Mouse (Mus musculus) hindbrain, embryonic 11.5 days (tissue): ENCODE data around the gene Tbc1d5. TPM values are rescaled to one million over a fixed set of nuclear protein-coding genes. Genes with fewer than 3 reads are reported as not detected.

ENCODE experiments used
- ATAC-seq: fragments of 200-750 bp; cut with Nextera tagmentation; 2 replicates; pipeline ENCODE4 v1.8.0; 2017; ENCODE audit warnings: mild to moderate bottlenecking, moderate TSS enrichment, moderate library complexity; ENCODE audit not compliant: low FRiP score
- DNase-seq: peaks from one replicate; pipeline ENCODE4 v3.0.0-alpha.2; 2015; ENCODE audit warnings: low spot score
- H3K27ac ChIP-seq: fragments of 300-500 bp; sonication (generic); 2 replicates; pipeline ENCODE4 v1.5.1; 2014; ENCODE audit warnings: mild to moderate bottlenecking, low read depth, low read length
- H3K27me3 ChIP-seq: fragments of 300-500 bp; sonication (generic); 2 replicates; pipeline ENCODE4 v1.6.1; 2014; ENCODE audit warnings: mild to moderate bottlenecking, low read length, moderate library complexity, mixed read lengths; ENCODE audit not compliant: control insufficient read depth, insufficient read depth
- H3K36me3 ChIP-seq: fragments of 300-500 bp; sonication (generic); 2 replicates; pipeline ENCODE4 v1.6.1; 2014; ENCODE audit warnings: mild to moderate bottlenecking, low read length, moderate library complexity, mixed read lengths; ENCODE audit not compliant: control insufficient read depth, insufficient read depth
- H3K4me1 ChIP-seq: fragments of 300-500 bp; sonication (generic); replicated peaks from 2 replicates; pipeline ENCODE4 v1.6.1; 2014; ENCODE audit warnings: low read length, mixed read lengths; ENCODE audit not compliant: control insufficient read depth, insufficient read depth
- H3K4me2 ChIP-seq: fragments of 300-500 bp; sonication (generic); replicated peaks from 2 replicates; pipeline ENCODE4 v1.6.1; 2014; ENCODE audit warnings: mild to moderate bottlenecking, low read depth, low read length
- H3K4me3 ChIP-seq: fragments of 300-500 bp; sonication (generic); 2 replicates; pipeline ENCODE4 v1.5.1; 2014; ENCODE audit warnings: low read depth, low read length
- H3K9ac ChIP-seq: fragments of 300-500 bp; sonication (generic); 2 replicates; pipeline ENCODE4 v1.6.1; 2014; ENCODE audit warnings: low read depth, low read length
- H3K9me3 ChIP-seq: fragments of 300-500 bp; sonication (generic); 2 replicates; pipeline ENCODE4 v1.6.1; 2016; ENCODE audit warnings: low read length; ENCODE audit not compliant: control insufficient read depth
- WGBS: fragments of 180-500 bp; shearing (Covaris S2); extraction: QIAGEN DNeasy Blood & Tissue Kit; methylation state at CpG from one replicate; pipeline ENCODE4 v1.1.7; 2014; 5-methylcytosine and 5-hydroxymethylcytosine counted together
- polyA plus RNA-seq: library from polyadenylated mRNA; unstranded; fragments of >200 nt; fragmentation: Nextera tagmentation; extraction: Ambion mirVana; gene quantifications from 2 replicates; pipeline ENCODE4 v1.2.1, GENCODE M21; 2014

Gene Tbc1d5
- polyA plus RNA-seq, 1 experiment from 2014 or later = 10.8 TPM

DNA sequence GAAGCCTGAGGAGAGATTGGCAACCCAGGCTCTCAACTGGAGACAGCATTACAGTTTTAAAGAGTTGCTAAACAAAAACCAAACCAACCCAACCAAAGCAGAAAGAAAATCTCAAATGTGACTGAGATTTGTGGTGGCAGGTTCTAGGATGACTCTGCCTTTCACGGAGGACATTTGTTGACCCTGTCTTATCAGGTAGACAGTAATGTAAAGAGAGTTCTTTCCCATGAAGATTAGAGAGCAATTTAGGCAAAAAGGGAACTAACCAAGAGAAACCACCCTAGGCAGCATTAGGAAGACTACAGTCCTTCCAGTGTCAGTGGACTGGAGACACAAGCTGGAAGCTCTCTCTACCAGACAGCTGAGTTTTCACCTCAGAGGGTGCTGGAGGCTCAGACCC lies 438.3 kb downstream of the Tbc1d5 start:
- Histone ChIP-seq H3K9me3 (no peaks in the 10 kb centered on the region), H3K27me3 (no peaks in the 10 kb centered on the region), H3K27ac (no peak overlapping the region), H3K4me3 (no peak overlapping the region), H3K4me1 (no peaks in the 10 kb centered on the region), H3K4me2 (no peak overlapping the region), H3K9ac (no peak overlapping the region), H3K36me3 (no peaks in the 10 kb centered on the region)
- ATAC-seq (no peak), DNase-seq (no peak)
- WGBS = 94% methylated on average over 1 of the region's 1 CpGs

DNA sequence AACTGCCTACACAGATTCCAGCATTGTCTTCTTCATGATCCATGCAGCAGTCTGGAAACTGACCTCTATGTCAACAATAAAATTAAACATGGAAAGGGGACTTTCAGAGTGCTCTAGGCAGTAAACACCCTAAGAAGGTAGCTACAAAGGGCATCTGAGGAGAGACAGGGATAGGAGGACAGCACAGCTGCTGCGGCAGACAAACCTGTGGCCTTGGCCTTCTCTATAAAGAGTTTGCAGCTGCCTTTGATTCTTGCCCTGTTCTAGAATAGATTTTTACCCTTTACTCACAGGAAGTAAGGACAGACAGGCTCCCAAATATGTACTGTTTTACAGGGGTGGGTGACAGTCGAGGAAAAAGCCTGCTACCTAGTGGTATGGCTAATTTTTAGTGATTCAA lies 440.7 kb downstream of the Tbc1d5 start:
- H3K4me2 ChIP-seq = no peak overlapping the region
- H3K4me1 ChIP-seq = 0 out of 2 replicates have a peak, but pooled peaks cover 2% of the 10 kb centered on the region
- 98% methylated on average over 2 of the region's 2 CpGs for WGBS
- no peak overlapping the region for H3K9ac ChIP-seq
- H3K27ac ChIP-seq = no peak overlapping the region
- H3K4me3 ChIP-seq = no peak overlapping the region
- no peaks in the 10 kb centered on the region for H3K27me3 ChIP-seq
- DNase-seq = no peak
- no peak for ATAC-seq
- H3K9me3 ChIP-seq = no peaks in the 10 kb centered on the region
- no peaks in the 10 kb centered on the region for H3K36me3 ChIP-seq

DNA sequence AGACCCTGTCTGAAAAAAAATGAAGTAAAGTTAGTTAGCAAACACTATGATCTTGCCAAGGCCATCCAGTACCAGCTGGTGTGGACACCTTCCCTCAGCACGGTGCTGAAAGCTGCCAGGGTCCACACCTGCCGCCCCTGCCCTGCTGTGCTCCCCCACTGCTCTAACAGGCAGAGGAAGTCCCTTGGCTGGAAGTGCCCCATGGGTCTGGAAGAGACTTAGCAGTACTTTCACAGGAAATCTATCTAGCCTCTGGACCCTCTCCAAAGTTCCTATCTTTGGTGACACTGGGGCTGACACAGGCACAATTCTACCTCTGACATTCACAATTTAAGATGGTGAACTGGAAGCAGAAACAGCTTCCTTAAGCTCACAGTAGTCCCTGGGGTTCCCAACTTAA lies 442.1 kb downstream of the Tbc1d5 start:
- Histone ChIP-seq H3K9me3 (no peaks in the 10 kb centered on the region), H3K9ac (no peak overlapping the region), H3K4me3 (no peak overlapping the region), H3K27ac (no peak overlapping the region), H3K4me2 (no peak overlapping the region), H3K36me3 (no peaks in the 10 kb centered on the region), H3K4me1 (0 out of 2 replicates have a peak, but pooled peaks cover 2% of the 10 kb centered on the region), H3K27me3 (no peaks in the 10 kb centered on the region)
- ATAC-seq (no peak), DNase-seq (no peak)
- 69% methylated on average over 2 of the region's 2 CpGs for WGBS

DNA sequence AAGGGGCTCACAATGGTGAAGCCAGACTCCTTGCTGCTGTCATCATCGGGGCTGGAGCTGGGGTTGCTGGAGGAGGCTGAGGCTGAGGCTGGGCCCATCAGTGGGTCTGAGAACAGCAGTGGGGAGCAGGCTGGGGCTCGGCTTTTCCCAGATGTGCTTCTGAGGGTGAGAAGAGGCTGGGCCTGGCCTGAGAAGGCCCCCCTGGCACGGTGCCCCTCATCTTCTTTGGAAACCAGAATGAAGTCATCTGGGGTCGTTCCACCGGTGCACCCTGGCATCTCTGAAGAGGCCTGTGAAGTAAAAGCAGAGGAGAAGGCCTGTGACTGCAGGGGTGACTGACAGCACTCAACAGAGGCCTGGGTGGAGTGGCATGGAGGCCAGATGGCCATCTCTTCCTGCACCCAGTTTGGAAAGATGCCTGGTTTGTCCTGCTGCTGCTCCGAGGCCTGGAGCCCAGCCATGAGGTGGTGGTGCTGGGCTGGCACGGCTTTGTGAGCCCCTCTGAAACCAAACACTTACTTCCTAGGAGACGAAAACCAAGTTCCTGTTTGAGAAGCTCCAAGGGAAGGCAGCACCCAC lies 443.1 kb downstream of the Tbc1d5 start:
- H3K9ac ChIP-seq = no peak overlapping the region
- no peaks in the 10 kb centered on the region for H3K36me3 ChIP-seq
- 80% methylated on average over 8 of the region's 8 CpGs for WGBS

DNA sequence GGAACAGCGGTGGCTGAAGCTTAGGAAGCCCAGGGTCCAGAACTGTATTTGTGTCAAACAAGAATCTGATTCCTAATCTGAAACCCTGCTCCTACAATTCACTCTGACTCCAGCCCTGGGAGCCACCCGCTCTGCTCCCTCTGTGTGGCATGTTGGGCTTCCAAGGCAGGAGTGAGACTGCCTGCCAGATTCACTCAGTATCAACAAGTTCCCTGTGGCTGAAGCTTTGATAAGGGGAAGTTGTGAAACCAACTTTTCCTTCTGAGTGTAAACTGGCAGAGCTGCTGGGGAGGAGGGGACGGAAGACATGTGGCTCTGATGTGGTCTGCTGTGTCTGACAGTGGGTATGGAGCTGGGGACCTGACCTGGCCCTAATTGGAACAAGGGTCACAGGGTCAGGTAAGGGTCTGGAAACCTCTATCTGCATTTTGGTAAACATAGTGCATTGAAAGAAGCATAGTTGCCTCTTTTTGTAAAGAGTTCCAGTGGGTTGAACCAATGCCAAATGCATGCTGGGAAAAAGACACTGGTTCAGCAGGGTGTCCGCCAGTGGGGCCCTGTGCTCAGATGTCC lies 443.7 kb downstream of the Tbc1d5 start:
- WGBS = 75% methylated on average over 4 of the region's 4 CpGs
- Histone ChIP-seq H3K4me2 (no peak overlapping the region), H3K9ac (no peak overlapping the region), H3K27ac (no peak overlapping the region), H3K4me3 (no peak overlapping the region), H3K27me3 (no peaks in the 10 kb centered on the region), H3K4me1 (0 out of 2 replicates have a peak, but pooled peaks cover 2% of the 10 kb centered on the region), H3K36me3 (no peaks in the 10 kb centered on the region), H3K9me3 (no peaks in the 10 kb centered on the region)
- DNase-seq (no peak), ATAC-seq (no peak)

More for the DNA sequence above, 443.1 kb downstream of the Tbc1d5 start:
- H3K4me1 ChIP-seq = 0 out of 2 replicates have a peak, but pooled peaks cover 2% of the 10 kb centered on the region
- H3K4me2 ChIP-seq = no peak overlapping the region
- no peaks in the 10 kb centered on the region for H3K27me3 ChIP-seq
- no peak for DNase-seq
- H3K27ac ChIP-seq = no peak overlapping the region
- no peak overlapping the region for H3K4me3 ChIP-seq
- no peaks in the 10 kb centered on the region for H3K9me3 ChIP-seq
- ATAC-seq = no peak

DNA sequence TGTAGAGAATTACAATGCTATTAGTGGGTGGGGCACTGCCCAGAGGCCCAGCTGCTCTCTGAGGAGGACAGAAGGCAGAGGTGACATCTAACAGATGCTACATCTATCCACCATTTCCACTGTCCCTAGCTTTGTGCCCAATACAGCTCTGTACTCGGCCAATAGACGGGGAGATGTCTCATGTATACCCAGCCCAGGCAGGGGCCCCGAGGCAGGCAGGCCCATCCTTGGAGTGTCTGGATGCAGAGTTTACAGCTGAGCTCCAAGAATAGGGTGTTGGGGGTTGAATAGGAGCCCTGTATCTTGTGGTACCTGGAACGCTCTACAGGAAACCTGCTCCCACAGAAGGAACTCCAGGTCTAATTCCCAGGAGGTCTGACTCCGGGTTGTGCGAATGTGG lies 444.4 kb downstream of the Tbc1d5 start:
- H3K4me2 ChIP-seq = no peak overlapping the region
- no peak overlapping the region for H3K9ac ChIP-seq
- H3K4me1 ChIP-seq = 0 out of 2 replicates have a peak, but pooled peaks cover 2% of the 10 kb centered on the region
- H3K27ac ChIP-seq = no peak overlapping the region
- no peak overlapping the region for H3K4me3 ChIP-seq
- ATAC-seq = peak; percentile 50; the same call in 1 of the 2 replicates
- WGBS = 86% methylated on average over 6 of the region's 6 CpGs
- no peaks in the 10 kb centered on the region for H3K9me3 ChIP-seq
- no peak for DNase-seq
- H3K36me3 ChIP-seq = no peaks in the 10 kb centered on the region
- H3K27me3 ChIP-seq = no peaks in the 10 kb centered on the region

DNA sequence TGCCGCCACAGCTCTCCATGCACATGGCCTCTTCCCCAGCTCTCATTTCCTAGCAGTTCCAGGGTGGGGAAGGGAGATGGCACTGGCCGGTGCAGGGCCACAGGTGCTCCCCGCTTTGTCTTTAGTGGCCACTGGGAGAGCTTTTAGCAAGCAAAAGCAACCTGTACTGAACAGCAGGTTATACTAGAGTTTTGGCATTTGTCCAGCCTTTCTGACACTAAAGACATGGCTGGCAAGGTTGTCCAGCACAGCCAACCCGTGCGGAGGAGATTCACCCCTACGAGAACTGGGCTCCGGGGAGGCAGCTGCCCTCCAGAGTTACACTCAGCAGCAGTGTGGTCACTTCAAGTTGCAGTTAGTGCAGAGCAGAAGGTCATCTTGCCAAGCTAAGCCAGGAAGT lies 445.8 kb downstream of the Tbc1d5 start:
- ATAC-seq (no peak), DNase-seq (no peak)
- no peak overlapping the region for H3K27ac ChIP-seq
- no peaks in the 10 kb centered on the region for H3K27me3 ChIP-seq
- no peak overlapping the region for H3K4me3 ChIP-seq
- WGBS = 92% methylated on average over 7 of the region's 7 CpGs
- no peak overlapping the region for H3K9ac ChIP-seq
- no peaks in the 10 kb centered on the region for H3K9me3 ChIP-seq
- no peaks in the 10 kb centered on the region for H3K36me3 ChIP-seq
- H3K4me2 ChIP-seq = no peak overlapping the region
- 0 out of 2 replicates have a peak, but pooled peaks cover 2% of the 10 kb centered on the region for H3K4me1 ChIP-seq

DNA sequence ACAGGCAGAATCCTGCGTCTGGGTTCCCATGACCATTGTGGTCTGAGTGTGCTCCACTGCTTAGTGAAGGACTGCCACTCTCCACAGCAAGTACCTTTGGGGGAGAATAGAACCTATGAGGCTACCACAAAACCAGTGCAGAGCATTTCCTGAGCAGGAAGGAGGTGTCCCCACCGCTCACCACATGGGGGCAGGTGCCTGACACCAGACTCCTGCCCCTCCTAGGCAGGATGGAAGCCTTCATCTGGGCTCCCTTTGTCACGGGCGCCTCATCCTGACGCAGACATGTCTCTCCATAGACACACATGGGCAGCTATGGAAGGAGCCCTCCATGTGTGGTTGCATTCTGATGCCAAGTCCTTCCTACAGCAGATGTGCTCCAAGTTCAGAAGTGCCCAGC lies 447.3 kb downstream of the Tbc1d5 start:
- ATAC-seq (no peak), DNase-seq (no peak)
- Histone ChIP-seq H3K36me3 (no peaks in the 10 kb centered on the region), H3K4me2 (no peak overlapping the region), H3K27me3 (no peaks in the 10 kb centered on the region), H3K9me3 (no peaks in the 10 kb centered on the region), H3K4me1 (0 out of 2 replicates have a peak, but pooled peaks cover 2% of the 10 kb centered on the region), H3K9ac (no peak overlapping the region), H3K27ac (no peak overlapping the region), H3K4me3 (no peak overlapping the region)
- 87% methylated on average over 5 of the region's 5 CpGs for WGBS

DNA sequence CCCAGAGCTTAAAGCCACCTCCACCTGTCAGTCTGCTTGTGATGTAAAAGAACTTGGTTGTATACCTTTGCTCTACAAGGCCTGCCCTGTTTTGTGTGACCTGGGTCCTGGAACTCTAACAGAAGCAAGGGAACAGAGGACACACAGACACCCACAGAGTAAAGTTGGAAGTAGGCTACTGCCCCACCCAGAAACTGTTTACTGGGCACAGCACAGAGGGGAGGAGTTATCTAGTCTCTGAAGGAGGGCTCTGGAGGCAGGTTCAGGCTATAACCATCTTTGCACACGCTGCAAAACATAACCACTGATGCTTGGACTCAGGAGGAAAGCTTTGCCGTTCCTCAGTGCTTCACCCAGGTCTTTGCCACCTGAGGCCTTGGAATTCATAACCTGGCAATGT lies 448.3 kb downstream of the Tbc1d5 start:
- Histone ChIP-seq H3K4me2 (no peak overlapping the region), H3K27me3 (no peaks in the 10 kb centered on the region), H3K9me3 (no peaks in the 10 kb centered on the region), H3K4me1 (0 out of 2 replicates have a peak, but pooled peaks cover 2% of the 10 kb centered on the region), H3K4me3 (no peak overlapping the region), H3K36me3 (no peaks in the 10 kb centered on the region), H3K27ac (no peak overlapping the region), H3K9ac (no peak overlapping the region)
- 91% methylated on average over 2 of the region's 2 CpGs for WGBS
- DNase-seq = no peak
- no peak for ATAC-seq
